Mouse (Mus musculus): ENCODE data around the gene Mad1l1.
"Not testable (repeated sequence)": the region's sequence is repeated elsewhere in the genome, so short reads cannot be mapped to it uniquely, and the experiment has no call there.

Mad1l1 gene

DNA sequence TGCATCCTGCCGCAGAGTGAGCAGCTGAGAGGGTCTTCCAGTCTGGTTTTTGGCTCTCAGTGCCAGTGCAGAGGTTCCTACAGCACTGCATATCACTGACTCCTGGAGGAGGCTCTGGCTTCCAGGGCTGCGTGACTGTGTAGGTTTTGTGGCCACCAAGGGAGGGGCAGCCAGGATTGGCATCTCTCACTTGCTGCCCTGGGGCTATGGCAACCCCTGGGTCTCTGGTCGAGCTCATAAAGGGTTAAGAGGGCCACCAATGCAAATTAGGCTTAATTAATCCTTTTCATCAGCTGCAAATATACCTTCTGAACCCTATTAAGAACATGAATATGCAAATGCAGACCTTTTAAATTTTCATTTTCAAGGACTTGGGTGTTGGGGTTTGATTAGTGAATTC is 318.8 kb downstream of the Mad1l1 start:
- Histone ChIP-seq H3K27me3 (ENCODE audit: control insufficient read depth, insufficient read depth, low read length, poor library complexity, severe bottlenecking) (no peaks in the 10 kb centered on the region), H3K36me3 (ENCODE audit: control insufficient read depth, insufficient read depth, low read length, poor library complexity, severe bottlenecking) (no peaks in the 10 kb centered on the region)
- no peak for DNase-seq (ENCODE audit: low read depth, low spot score)

- Histone ChIP-seq H3K36me3 (ENCODE audit: control insufficient read depth, insufficient read depth, low read length, poor library complexity, severe bottlenecking) (no peaks in the 10 kb centered on the region), H3K27me3 (ENCODE audit: control insufficient read depth, insufficient read depth, low read length, poor library complexity, severe bottlenecking) (no peaks in the 10 kb centered on the region)
- no peak for DNase-seq (ENCODE audit: low read depth, low spot score)
Measured at GRCm38 (mm10) chr5:139998916-139999315, 322.4 kb downstream of the Mad1l1 start.

GRCm38 (mm10) chr5:139998321-139998720 is 323.0 kb downstream of the Mad1l1 start:
- not testable (repeated sequence) for H3K27me3 ChIP-seq (ENCODE audit: control insufficient read depth, insufficient read depth, low read length, poor library complexity, severe bottlenecking); H3K36me3 ChIP-seq (ENCODE audit: control insufficient read depth, insufficient read depth, low read length, poor library complexity, severe bottlenecking); DNase-seq (ENCODE audit: low read depth, low spot score)

- H3K27me3 ChIP-seq (ENCODE audit: control insufficient read depth, insufficient read depth, low read length, poor library complexity, severe bottlenecking), result no peaks in the 10 kb centered on the region
- H3K36me3 ChIP-seq (ENCODE audit: control insufficient read depth, insufficient read depth, low read length, poor library complexity, severe bottlenecking), result no peaks in the 10 kb centered on the region
- no peak for DNase-seq (ENCODE audit: low read depth, low spot score)
Measured at GRCm38 (mm10) chr5:139991531-139991930, 329.8 kb downstream of the Mad1l1 start.

DNA sequence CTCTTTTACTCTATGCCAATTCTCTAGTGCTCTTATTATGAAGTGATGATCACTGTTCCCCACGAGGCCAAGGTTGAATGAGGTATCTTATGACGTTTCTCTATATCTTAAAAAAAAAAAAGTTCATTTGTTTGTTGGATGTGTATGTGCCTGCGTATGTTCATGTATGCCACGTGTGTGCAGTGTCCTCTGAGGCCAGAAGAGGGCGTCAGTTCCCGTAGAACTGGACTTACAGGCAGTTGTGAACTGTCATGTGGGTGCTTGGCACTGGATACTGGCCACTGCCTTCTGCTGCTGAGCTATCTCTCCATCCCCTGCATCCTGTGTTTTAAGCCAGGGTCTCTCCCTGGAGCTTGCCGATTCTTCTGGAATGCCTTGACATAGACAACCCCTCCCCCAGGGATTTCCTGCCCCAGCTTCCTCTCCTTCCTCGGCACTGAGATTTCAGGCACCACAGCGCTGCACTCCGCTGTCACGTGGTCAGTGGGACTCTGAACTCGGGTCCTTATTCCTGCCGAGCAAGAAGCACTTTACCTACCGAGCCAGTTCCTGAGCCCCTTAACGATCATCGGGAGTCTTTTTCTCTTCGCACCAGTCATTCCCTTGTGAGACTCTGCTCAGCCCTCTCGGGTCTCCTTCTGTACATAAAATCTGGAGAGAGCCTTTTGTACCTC is 336.1 kb downstream of the Mad1l1 start:
- no peaks in the 10 kb centered on the region for H3K27me3 ChIP-seq (ENCODE audit: control insufficient read depth, insufficient read depth, low read length, poor library complexity, severe bottlenecking)
- H3K36me3 ChIP-seq (ENCODE audit: control insufficient read depth, insufficient read depth, low read length, poor library complexity, severe bottlenecking), result no peaks in the 10 kb centered on the region
- no peak for DNase-seq (ENCODE audit: low read depth, low spot score)

DNA sequence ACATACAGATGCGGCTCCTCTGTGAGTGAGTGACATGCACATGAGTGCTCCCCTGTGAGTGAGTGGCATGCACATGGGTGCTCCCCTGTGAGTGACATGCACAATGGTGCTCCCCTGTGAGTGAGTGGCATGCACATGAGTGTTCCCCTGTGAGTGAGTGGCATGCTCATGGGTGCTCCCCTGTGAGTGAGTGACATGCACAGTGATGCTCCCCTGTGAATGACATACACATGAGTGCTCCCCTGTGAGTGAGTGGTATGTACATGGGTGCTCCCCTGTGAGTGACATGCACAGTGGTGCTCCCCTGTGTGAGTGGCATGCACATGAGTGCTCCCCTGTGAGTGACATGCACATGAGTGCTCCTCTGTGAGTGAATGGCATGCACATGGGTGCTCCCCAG is 339.4 kb downstream of the Mad1l1 start:
- H3K36me3 ChIP-seq (ENCODE audit: control insufficient read depth, insufficient read depth, low read length, poor library complexity, severe bottlenecking), result no peaks in the 10 kb centered on the region
- no peak for DNase-seq (ENCODE audit: low read depth, low spot score)
- H3K27me3 ChIP-seq (ENCODE audit: control insufficient read depth, insufficient read depth, low read length, poor library complexity, severe bottlenecking), result no peaks in the 10 kb centered on the region

DNA sequence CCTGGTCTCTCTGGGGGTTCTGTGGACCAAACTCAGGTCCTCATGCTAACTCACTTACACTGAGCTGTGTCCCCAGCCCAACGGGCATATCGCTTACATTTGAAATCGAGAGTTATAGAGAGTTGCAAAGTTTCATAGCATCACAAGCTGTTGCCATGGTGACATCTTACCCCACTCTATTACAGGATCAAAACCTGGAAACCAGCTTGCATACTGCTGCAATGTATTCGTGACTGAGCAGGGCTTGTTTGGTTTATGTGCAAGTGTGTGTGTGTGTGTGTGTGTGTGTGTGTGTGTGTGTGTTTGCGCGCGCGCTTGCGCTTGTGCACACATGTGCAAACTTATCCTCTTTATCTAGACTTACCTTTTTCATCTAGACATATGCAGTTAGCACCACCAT is 342.0 kb downstream of the Mad1l1 start:
- Histone ChIP-seq H3K27me3 (ENCODE audit: control insufficient read depth, insufficient read depth, low read length, poor library complexity, severe bottlenecking) (no peaks in the 10 kb centered on the region), H3K36me3 (ENCODE audit: control insufficient read depth, insufficient read depth, low read length, poor library complexity, severe bottlenecking) (no peaks in the 10 kb centered on the region)
- no peak for DNase-seq (ENCODE audit: low read depth, low spot score)

DNA sequence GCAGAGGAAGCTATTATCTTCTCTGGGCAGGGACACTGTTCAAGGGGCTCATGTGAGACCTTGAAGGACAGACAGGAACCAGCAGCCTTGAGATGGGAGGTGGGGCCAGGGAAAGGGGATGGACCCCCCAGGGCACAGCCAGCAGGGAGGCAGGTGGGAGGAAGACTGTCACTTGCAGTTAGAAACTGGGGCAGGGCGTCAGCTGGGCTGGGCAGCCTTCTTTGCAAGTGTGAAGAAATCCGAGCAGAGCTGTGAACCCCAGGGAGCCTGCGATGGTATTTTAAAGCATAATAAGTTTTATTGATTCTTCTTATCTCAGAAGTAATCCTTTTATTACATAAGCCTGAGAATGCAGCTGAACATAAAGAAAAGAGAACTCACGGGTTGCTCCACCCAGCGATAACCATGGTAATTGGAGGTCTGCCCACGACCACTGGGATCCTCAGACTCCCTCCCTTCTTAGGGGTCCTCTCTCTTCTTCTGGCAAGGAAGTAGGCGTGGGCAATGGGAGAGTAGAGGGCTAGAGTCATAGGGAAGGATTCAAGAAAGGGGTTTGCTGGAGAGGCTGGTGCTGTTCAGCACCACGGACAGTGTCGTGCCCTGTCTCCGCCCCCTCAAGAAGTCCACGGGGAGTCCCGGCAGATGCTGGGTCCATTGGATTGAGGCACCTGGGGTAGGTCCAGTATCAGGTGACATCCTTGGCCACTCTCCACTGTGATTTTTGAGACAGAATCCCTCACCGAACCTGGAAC is 342.7 kb downstream of the Mad1l1 start:
- no peaks in the 10 kb centered on the region for H3K27me3 ChIP-seq (ENCODE audit: control insufficient read depth, insufficient read depth, low read length, poor library complexity, severe bottlenecking)
- DNase-seq (ENCODE audit: low read depth, low spot score), result no peak
- no peaks in the 10 kb centered on the region for H3K36me3 ChIP-seq (ENCODE audit: control insufficient read depth, insufficient read depth, low read length, poor library complexity, severe bottlenecking)

GRCm38 (mm10) chr5:139977476-139977875 is 343.9 kb downstream of the Mad1l1 start:
- no peak for DNase-seq (ENCODE audit: low read depth, low spot score)
- Histone ChIP-seq H3K36me3 (ENCODE audit: control insufficient read depth, insufficient read depth, low read length, poor library complexity, severe bottlenecking) (no peaks in the 10 kb centered on the region), H3K27me3 (ENCODE audit: control insufficient read depth, insufficient read depth, low read length, poor library complexity, severe bottlenecking) (no peaks in the 10 kb centered on the region)

DNA sequence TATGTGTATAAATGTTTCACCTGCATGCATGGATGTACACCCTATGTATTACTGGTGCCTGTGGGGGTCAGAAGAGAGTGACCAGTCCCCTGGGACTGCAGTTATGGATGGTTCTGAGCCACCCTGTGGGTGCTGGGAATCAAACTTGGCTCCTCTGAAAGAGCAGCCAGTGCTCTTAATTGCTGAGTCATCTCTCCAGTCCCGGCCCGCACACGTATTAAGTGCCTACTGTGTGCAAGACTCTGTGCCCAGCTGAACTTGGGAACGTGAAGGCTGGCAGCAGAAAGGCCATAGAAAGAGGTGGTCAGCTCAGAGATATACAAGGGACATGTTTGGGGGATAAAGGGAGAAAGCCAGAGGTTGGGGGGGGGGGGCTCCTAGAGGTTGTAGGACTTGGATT is 344.8 kb downstream of the Mad1l1 start:
- DNase-seq (ENCODE audit: low read depth, low spot score), result no peak
- H3K36me3 ChIP-seq (ENCODE audit: control insufficient read depth, insufficient read depth, low read length, poor library complexity, severe bottlenecking), result no peaks in the 10 kb centered on the region
- no peaks in the 10 kb centered on the region for H3K27me3 ChIP-seq (ENCODE audit: control insufficient read depth, insufficient read depth, low read length, poor library complexity, severe bottlenecking)

DNA sequence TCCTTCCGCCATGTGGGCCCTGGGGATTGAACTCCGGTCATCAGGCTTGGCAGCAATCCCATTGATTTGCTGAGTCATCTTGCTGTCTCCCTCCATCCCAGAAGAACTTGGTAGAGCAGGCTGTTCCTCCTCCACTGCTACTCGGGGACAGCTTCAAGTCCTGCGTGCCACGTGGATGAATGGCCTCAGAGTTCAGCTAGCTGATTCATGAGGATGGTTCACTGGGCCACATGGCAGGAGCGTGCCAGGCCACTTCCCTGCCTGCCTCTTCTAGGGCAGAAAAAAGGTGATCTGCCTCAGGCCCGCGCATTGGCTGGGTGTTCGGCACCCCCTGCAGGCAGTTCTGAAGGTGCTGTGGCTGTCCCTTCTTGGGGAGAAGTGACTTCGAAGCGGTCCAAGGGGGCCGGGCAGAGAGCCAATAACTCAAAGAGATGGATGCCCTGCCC is 351.1 kb downstream of the Mad1l1 start:
- H3K36me3 ChIP-seq (ENCODE audit: control insufficient read depth, insufficient read depth, low read length, poor library complexity, severe bottlenecking), result no peaks in the 10 kb centered on the region
- no peak for DNase-seq (ENCODE audit: low read depth, low spot score)
- no peaks in the 10 kb centered on the region for H3K27me3 ChIP-seq (ENCODE audit: control insufficient read depth, insufficient read depth, low read length, poor library complexity, severe bottlenecking)

DNA sequence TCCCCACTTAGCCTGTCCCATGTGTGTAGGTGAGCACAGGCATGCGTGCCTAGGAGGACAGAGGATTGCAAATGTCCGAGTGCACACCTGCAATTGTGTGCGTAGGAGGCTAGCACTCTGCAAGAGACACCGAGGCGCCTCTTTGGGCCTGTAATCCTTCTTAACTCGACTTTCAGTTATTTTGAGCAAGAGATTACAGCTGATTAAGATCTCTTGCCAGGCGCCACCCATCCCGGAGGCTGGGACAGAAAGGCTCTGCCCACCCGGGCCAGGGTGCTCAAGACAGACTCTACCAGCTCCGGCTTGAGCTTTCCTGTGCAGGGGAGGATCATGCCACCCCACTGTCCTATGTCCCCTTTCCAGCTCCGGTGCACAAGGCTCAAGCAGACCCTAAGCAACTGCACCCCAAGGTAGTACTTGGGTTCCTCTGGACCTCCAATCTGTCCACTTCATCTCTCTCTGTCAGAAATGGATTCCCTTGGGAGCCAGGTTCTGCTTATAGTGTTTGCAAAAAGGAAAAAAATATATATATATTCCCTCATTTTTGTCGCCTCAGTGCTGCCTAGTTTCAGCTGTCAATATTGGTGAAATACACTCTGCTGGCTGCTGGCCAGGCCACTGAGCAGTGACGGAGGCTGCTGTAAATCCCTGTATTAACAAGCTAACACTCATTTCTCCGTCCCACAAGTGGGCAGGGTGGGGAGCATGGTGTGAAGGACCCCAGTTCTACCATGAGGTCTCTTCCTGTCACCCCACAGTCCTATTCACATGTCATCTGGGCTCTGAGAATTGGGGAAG is 352.0 kb downstream of the Mad1l1 start:
- no peak for DNase-seq (ENCODE audit: low read depth, low spot score)
- H3K36me3 ChIP-seq (ENCODE audit: control insufficient read depth, insufficient read depth, low read length, poor library complexity, severe bottlenecking), result no peaks in the 10 kb centered on the region
- H3K27me3 ChIP-seq (ENCODE audit: control insufficient read depth, insufficient read depth, low read length, poor library complexity, severe bottlenecking), result no peaks in the 10 kb centered on the region

DNA sequence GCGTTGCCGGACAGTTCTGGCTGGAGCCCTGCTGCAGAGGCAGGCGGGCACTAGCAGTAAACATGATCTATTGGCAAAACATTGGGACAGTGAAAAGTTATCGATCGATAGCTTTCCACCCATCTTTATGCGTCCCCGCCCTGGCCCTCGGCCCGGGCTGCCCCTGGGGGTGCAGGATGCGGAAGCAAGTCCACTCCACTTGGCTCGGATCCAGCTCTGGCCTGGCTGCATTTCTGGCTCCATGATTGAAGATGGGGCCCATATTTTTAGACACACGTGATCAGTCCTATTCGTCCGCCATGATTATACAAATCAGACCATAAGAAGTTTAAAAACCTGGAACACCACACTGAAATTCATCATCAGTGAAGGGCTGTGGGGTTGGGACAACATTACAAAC is 355.8 kb downstream of the Mad1l1 start:
- Histone ChIP-seq H3K36me3 (ENCODE audit: control insufficient read depth, insufficient read depth, low read length, poor library complexity, severe bottlenecking) (no peaks in the 10 kb centered on the region), H3K27me3 (ENCODE audit: control insufficient read depth, insufficient read depth, low read length, poor library complexity, severe bottlenecking) (no peaks in the 10 kb centered on the region)
- no peak for DNase-seq (ENCODE audit: low read depth, low spot score)

DNA sequence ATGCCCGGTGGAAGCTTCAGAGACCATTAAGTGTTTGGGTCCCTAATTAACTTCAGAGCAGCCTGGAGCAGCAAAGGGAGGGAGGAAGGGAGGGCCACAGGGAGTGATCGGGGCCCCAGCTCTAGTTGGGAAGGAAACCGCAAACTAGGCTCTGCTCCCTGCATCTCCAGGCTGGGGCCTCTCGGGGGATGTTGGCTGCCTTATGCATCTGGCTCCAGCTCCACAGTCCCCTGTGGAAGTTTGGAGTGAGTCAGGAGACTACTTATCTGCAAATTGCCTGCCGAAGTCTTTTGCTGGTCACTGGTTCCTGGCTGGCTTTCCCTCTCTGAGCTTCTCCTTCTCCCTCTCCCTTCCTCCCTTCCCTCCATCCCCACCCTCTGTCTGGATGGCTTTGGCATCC is 357.0 kb downstream of the Mad1l1 start:
- no peak for DNase-seq (ENCODE audit: low read depth, low spot score)
- no peaks in the 10 kb centered on the region for H3K36me3 ChIP-seq (ENCODE audit: control insufficient read depth, insufficient read depth, low read length, poor library complexity, severe bottlenecking)
- H3K27me3 ChIP-seq (ENCODE audit: control insufficient read depth, insufficient read depth, low read length, poor library complexity, severe bottlenecking), result no peaks in the 10 kb centered on the region

- H3K27me3 ChIP-seq (ENCODE audit: control insufficient read depth, insufficient read depth, low read length, poor library complexity, severe bottlenecking), result no peaks in the 10 kb centered on the region; the same call in 1 of the 2 replicates
- no peaks in the 10 kb centered on the region for H3K36me3 ChIP-seq (ENCODE audit: control insufficient read depth, insufficient read depth, low read length, poor library complexity, severe bottlenecking)
- DNase-seq (ENCODE audit: low read depth, low spot score), result no peak
Measured at GRCm38 (mm10) chr5:139959741-139960140, 361.6 kb downstream of the Mad1l1 start.

Measured in splenic B cell, adult 2 months (primary cell).